Mouse (Mus musculus) hematopoietic stem cell, adult 5-6 weeks (primary cell): Measurements from ENCODE around the gene Psmd2. TPM values are rescaled to one million over a fixed set of nuclear protein-coding genes. Genes with fewer than 3 reads are reported as not detected.

ENCODE experiments used
- ATAC-seq, 2 experiments: fragments of 125-278 bp in 1 of 2; replicated peaks in 1 of 2; 2 replicates each; pipeline ENCODE4 v1.8.0; 2016 to 2017; ENCODE audit warnings: inconsistent platforms in 2 of 2, mild to moderate bottlenecking in 2 of 2, moderate number of reproducible peaks in 2 of 2, low read depth in 1 of 2, moderate TSS enrichment in 1 of 2; ENCODE audit not compliant: low FRiP score in 2 of 2, poor library complexity in 2 of 2, severe bottlenecking in 2 of 2, insufficient read depth in 1 of 2, low TSS enrichment in 1 of 2
- total RNA-seq: library from RNA; stranded (forward); fragments of 172-1452, 232-1000 nt; gene quantifications from 2 replicates; pipeline ENCODE4 v1.2.3, GENCODE M21; 2017

The Psmd2 gene
- 136 and 211 TPM in 2 replicates for total RNA-seq

DNA sequence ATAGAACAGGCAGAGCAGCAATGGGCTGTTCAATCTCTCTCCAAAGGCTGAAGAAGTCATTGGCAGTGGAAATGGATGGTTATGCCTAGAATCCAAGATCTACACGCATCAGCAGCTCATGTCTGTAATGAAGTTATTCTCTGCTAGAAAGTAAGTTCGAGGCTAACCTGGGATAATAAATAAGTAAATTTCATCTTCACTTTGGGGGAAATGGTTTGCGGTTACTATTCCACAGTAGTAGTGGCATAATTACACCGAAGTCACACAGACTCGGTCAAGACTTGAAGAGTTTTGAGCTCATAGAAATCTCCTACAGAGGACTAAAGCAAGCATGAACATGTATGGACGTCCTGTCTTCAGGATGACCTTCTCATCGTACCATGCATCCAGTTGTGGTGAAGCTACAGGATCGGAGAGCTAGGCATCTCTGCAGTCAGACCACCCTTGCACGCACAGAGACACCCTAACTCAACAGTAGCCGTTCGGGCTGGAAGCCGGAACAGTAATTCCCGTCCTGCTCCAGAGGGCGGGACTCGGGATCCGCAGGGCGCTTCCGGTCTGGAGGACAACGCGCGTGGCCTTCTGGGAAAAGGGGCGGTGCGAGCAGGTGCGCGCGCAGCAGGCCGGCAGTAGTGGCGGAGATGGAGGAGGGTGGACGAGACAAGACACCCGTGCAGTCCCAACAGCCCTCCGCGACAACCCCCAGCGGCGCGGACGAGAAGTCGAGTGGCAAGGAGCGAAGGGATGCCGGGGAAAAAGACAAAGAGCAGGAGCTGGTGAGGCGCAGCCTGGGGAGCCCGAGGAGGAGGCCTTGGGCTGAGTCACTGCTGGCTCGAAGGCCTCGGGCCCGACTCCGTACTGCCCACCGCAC is at the start of gene Psmd2:
Gene Psmd2, plus strand, starts transcription at position 577 of the 871 bp plus-strand sequence.
- ATAC-seq, result peak; percentile 80 to 98

DNA sequence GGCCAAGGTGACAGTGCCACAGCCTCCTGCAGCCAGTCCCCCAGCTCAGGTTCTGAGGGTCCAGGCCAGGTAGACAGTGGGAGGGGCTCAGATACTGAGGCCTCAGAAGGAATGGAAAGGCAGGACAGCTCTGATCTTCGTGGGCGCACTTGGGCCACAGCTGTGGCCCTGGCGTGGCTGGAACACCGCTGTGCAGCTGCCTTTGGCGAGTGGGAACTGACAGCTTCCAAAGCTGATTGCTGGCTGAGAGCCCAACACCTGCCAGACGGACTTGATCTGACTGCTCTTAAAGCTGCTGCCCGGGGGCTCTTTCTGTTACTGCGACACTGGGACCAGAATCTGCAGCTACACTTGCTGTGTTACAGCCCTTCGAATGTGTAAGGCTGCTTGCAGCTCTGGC is 46.7 kb upstream of the Psmd2 start:
- no peak for ATAC-seq

GRCm38 (mm10) chr16:20610501-20611356 is 40.7 kb upstream of the Psmd2 start:
- ATAC-seq, result peak; percentile 42 to 82

DNA sequence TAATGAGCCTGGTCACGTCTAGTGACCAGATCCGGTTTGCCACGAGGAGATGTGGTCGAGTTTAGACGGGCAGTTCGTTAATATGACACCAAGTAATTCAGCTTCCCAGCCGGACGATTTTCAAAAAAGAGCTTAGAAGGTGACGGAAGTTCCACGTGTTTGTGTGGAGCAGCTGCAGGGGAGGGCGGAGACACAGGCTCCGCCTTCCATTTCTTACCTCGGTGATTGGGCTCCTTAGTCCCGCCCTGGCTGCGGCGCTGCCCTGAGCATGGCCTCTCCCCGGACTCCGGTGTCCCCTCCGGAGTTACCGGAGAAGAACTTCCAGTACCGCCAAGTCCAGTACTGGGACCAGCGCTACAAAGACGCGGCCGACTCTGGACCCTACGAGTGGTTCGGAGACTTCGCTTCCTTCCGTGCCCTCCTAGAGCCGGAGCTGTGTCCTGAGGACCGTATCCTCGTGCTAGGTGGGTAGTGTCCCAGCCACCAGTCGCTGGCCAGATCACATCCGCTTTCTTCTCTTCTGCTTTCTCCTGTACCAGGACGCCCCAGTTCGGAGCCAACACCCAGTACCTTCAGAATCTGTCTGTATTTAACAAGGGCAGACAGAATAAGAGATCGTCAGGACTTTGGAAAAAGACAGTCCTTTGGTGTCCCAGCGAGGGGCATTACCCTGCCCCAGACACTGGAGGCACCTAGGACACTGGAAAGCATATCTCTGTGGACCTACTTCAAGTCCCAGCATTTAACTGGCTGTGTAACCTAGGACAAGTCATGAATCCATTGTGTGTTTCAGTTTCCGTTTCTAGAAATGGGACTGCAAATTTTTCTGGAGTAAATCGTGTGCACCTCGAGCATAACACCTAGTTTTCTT is 39.9 kb upstream of the Psmd2 start, which contains the start of the genes Eef1akmt4, Gm49333 and Alg3:
Gene Eef1akmt4, plus strand, starts transcription at position 237 of the 871 bp plus-strand sequence.
Gene Gm49333, plus strand, starts transcription at position 254 of the 871 bp plus-strand sequence.
Gene Alg3, minus strand, starts transcription at position 379 of the 871 bp plus-strand sequence.
- peak; percentile 96 to 97 for ATAC-seq

- ATAC-seq, result peak; percentile 51 to 52; a peak in 3 of 4 replicates
These were observed 31.7 kb upstream of the Psmd2 start for GRCm38 (mm10) chr16:20619541-20620398.

DNA sequence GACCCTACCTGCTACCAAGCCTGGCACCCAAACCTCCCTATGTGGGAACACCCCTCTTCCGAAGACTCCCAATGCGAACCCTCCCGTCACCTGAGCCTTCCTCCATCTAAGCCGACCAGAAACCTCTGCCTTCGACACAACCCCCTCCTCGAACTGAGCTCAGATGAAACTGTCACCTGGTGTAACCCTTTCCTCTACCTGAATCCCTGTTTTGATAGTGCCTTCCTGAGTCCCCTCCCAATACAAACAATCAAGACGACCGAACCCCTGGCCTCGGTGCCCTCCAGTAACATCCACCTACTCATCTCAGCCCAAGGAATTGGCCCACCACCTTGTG is 31.1 kb upstream of the Psmd2 start:
- no peak for ATAC-seq

DNA sequence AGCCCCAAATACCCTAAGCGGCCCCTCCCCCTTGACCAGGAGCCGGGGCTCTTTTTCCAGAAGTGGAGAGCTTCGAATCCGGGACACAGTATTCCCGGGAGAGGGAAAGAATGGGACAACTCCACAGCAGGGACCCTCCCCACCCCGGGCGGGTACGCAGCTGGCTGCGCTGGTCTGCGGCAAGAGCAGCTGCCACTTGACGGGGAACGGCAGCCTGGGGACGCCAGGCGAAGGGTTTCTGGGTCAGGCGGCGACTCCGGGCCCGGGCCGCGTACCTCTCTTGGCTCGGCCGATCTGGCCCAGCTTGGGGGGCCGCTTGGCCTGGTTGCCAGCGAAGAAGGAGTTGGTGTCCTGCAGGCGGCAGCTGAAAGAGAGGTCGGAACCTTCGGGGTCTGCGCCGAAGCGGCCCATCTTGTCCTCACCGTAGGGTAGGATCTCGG is 30.7 kb upstream of the Psmd2 start:
- ATAC-seq, result no peak

GRCm38 (mm10) chr16:20621191-20621990 is 30.1 kb upstream of the Psmd2 start, which contains the start of gene Camk2n2:
Camk2n2 (minus strand) TSS chr16:20621287.
- peak; percentile 12 to 37; a peak in 1 of 4 replicates for ATAC-seq

DNA sequence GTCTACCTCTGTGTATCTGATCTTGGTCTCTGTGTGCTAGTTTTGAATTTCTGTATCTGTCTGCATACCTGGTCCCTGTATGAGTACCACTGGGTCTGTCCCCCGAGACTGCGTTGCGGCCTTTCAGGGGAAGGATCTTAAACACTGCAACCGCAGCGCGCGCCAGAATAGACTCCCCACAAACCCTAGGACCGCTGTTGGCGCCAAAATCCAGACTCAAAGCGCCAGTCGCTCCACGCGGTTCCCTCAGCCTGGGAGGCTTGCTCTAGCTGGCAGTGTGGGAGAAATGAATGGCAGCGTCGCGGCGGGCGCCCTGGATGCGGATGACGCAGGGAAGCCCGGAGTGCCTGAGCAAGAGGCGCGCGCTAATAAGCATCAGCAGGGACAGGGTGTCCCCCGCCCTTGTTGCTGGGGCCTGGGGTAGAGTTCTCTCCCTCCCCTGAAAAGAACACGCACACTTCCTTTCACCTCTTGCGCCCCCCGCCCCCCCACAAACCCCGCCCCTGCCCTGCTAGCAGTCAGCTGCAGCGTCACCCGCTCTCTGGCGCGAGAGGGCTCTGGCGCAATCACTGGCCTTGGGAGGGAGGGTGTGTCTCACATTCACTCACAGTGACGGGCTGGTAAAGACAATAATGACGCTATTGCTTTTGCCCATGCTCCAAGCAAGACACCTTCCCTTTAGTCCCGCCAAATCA is 29.3 kb upstream of the Psmd2 start:
- ATAC-seq, result peak; percentile 51 to 58

DNA sequence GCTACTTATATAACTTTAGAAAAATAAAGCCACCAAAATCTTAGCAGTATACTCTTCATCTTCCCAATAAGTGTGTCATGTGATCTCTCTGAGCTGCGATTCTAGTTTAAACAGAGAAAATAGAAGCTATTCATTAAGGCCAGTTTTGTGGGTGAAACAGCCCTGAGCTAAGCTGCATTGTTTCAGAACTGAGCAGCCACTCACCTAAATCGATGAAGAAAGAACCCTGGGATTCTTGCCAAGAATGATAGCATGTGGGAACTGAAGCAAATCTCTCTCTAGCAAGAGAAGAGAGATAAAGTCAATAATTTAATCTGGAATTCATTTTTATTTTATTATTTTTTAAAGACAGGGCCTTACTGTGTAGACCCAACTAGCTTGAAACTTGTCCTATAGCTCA is 28.2 kb upstream of the Psmd2 start:
- ATAC-seq, result no peak

DNA sequence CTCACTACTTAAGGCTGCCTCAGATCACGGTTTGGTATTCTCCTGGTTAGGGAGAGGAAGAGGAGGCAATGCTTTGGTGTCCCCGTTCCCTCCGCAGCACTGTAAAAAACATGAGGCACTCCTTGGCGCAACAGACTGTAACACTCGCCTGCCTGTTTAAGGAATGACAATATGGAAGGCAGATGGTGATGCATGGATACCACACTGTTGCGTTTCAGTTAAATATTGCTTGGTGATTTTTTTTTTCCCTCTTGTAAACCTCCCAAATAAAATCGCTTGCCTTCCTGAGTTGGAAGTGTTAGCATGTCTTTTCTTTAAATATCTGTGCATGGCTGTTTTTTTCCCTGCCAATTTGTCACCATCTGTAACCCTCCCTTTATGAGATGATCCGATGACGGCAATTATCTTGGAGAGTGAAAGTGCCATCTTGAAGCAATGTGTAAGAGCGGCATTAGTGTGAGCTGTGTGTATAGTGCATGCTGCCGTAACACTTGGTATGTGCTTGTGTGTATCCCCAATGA is 22.5 kb upstream of the Psmd2 start:
- ATAC-seq, result no peak

GRCm38 (mm10) chr16:20629731-20630634 is 21.5 kb upstream of the Psmd2 start, which contains the start of gene Ece2:
Ece2 (plus strand) TSS chr16:20629828.
- peak; percentile 7 to 48; a peak in 2 of 4 replicates for ATAC-seq

DNA sequence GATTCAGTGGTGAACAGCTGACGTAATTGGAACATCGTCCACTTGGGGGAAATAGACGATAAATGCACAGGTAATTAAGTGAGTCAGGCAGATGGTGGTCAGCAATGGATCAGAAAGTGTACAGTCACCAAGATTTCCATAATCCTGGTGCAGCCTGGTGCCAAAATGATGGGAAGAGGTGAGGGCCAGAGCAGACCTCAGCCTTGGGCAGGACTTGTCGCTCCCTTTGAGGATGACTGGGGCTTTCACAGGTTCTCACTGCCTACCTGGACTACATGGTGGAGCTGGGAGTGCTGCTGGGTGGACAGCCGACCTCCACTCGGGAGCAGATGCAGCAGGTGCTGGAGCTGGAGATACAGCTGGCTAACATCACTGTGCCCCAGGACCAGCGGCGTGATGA is 14.0 kb upstream of the Psmd2 start:
- ATAC-seq, result no peak

DNA sequence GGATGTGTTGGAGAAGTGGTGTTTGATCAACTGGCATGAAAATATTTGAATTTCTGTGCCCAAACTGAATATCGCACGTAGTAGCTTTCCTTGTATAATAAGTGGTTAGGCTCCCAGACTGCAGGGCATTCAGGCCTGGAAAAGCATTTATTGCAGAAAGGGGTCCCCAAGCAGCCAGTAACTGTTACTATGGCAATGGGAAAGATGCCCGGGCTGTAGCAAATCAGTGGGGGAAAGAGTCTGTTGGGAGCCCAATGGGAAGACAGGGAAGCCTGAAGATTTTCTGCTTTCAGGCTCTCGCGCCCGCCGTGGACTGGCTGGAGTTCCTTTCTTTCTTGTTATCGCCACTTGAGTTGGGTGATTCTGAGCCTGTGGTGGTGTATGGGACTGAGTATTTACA is 13.1 kb upstream of the Psmd2 start:
- no peak for ATAC-seq
